Mouse (Mus musculus): ENCODE measurements around the gene Itgb2. TPM values are rescaled to one million over a fixed set of nuclear protein-coding genes. Genes with fewer than 3 reads are reported as not detected.

Itgb2 gene
- polyA plus RNA-seq, 1 experiment from 2014 or later: 8.7 TPM

DNA sequence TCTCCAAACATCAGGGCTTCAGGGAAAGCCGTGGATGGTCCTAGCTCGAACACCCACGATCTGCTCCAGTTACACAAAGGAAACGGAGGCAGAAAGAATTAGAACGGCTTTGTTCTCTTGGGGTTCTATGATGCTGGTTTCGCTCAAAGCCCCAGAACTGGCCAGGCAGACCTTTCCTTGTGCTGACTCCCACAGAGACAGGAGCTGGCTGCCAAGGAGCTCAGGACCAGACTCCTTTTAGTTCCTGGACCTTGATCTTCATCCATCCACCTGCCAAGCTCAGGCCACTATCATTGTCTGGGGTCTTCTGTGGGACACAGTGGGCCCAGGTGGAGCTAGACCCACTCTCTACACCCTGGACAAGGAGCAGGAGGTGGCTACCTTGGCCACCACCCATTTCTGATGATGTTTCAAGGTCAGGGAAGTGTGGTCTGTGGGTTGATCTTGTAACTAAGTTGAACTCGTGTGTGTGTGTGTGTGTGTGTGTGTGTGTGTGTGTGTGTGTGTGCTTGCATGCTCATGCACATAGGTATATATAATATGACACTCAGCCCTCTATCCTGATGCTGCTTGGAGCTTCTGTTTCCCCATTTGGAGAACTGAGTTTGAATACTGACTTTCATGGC is 9.4 kb downstream of the Itgb2 start:
- Histone ChIP-seq H3K4me3 (ENCODE audit: low read length) (no peak overlapping the region), H3K9ac (ENCODE audit: low read length) (no peak overlapping the region)
- no peak for ATAC-seq (replicated peaks; ENCODE audit: extremely low read depth, insufficient read depth, low FRiP score)

GRCm38 (mm10) chr10:77540576-77541102 is 10.6 kb downstream of the Itgb2 start:
- no peaks in the 10 kb centered on the region for H3K36me3 ChIP-seq (ENCODE audit: control insufficient read depth, insufficient read depth)
- 78% methylated on average over 4 of the region's 4 CpGs for WGBS
- no peak for ATAC-seq (replicated peaks; ENCODE audit: extremely low read depth, insufficient read depth, low FRiP score)

More for the DNA sequence above, 9.4 kb downstream of the Itgb2 start:
- H3K9me3 ChIP-seq (replicated peaks; ENCODE audit: control insufficient read depth, low read length): no peaks in the 10 kb centered on the region
- H3K27ac ChIP-seq (ENCODE audit: low read length): no peak overlapping the region
- 50% methylated on average over 7 of the region's 7 CpGs for WGBS
- no peak overlapping the region for H3K4me2 ChIP-seq (ENCODE audit: low read depth, low read length)
- H3K36me3 ChIP-seq (ENCODE audit: control insufficient read depth, insufficient read depth): no peaks in the 10 kb centered on the region
- H3K4me1 ChIP-seq (ENCODE audit: control insufficient read depth, insufficient read depth, low read length): peaks cover 6% of the 10 kb centered on the region
- no peaks in the 10 kb centered on the region for H3K27me3 ChIP-seq (ENCODE audit: control insufficient read depth, insufficient read depth, low read length)

GRCm38 (mm10) chr10:77541864-77542666 is 12.0 kb downstream of the Itgb2 start:
- ATAC-seq (replicated peaks; ENCODE audit: extremely low read depth, insufficient read depth, low FRiP score): no peak

More at GRCm38 (mm10) chr10:77540576-77541102, 10.6 kb downstream of the Itgb2 start:
- H3K27ac ChIP-seq (ENCODE audit: low read length): no peak overlapping the region
- H3K4me1 ChIP-seq (ENCODE audit: control insufficient read depth, insufficient read depth, low read length): peaks cover 6% of the 10 kb centered on the region
- no peak overlapping the region for H3K9ac ChIP-seq (ENCODE audit: low read length)
- H3K27me3 ChIP-seq (ENCODE audit: control insufficient read depth, insufficient read depth, low read length): no peaks in the 10 kb centered on the region
- H3K9me3 ChIP-seq (replicated peaks; ENCODE audit: control insufficient read depth, low read length): no peaks in the 10 kb centered on the region
- H3K4me2 ChIP-seq (ENCODE audit: low read depth, low read length): no peak overlapping the region
- no peak overlapping the region for H3K4me3 ChIP-seq (ENCODE audit: low read length)

DNA sequence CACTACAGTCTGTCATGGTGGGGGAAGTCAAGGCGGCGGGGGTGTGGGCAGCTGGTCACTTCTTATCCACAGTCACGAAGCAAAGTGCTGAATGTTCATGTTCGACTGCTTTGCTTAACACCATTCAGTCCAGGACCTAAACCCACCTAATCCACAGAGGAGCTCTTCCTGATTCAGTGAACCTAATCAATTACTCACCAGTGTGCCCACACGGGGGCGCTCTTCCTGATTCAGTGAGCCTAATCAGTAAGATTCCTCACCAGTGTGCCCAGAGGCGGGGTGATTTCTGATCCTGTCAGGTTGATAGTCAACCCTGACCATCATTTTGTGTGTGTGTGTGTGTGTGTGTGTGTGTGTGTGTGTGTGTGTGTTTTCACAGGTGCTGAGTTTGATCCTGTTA is 13.2 kb downstream of the Itgb2 start:
- Histone ChIP-seq H3K9ac (ENCODE audit: low read length) (no peak overlapping the region), H3K27ac (ENCODE audit: low read length) (no peak overlapping the region), H3K9me3 (replicated peaks; ENCODE audit: control insufficient read depth, low read length) (no peaks in the 10 kb centered on the region), H3K4me2 (ENCODE audit: low read depth, low read length) (no peak overlapping the region), H3K36me3 (ENCODE audit: control insufficient read depth, insufficient read depth) (no peaks in the 10 kb centered on the region), H3K27me3 (ENCODE audit: control insufficient read depth, insufficient read depth, low read length) (no peaks in the 10 kb centered on the region), H3K4me3 (ENCODE audit: low read length) (no peak overlapping the region), H3K4me1 (ENCODE audit: control insufficient read depth, insufficient read depth, low read length) (peaks cover 6% of the 10 kb centered on the region)
- WGBS: 52% methylated on average over 7 of the region's 7 CpGs
- ATAC-seq (replicated peaks; ENCODE audit: extremely low read depth, insufficient read depth, low FRiP score): no peak

More at GRCm38 (mm10) chr10:77541864-77542666, 12.0 kb downstream of the Itgb2 start:
- Histone ChIP-seq H3K9me3 (replicated peaks; ENCODE audit: control insufficient read depth, low read length) (no peaks in the 10 kb centered on the region), H3K4me3 (ENCODE audit: low read length) (no peak overlapping the region), H3K4me1 (ENCODE audit: control insufficient read depth, insufficient read depth, low read length) (peaks cover 6% of the 10 kb centered on the region), H3K4me2 (ENCODE audit: low read depth, low read length) (no peak overlapping the region), H3K9ac (ENCODE audit: low read length) (no peak overlapping the region), H3K36me3 (ENCODE audit: control insufficient read depth, insufficient read depth) (no peaks in the 10 kb centered on the region), H3K27ac (ENCODE audit: low read length) (no peak overlapping the region), H3K27me3 (ENCODE audit: control insufficient read depth, insufficient read depth, low read length) (no peaks in the 10 kb centered on the region)
- 65% methylated on average over 10 of the region's 10 CpGs for WGBS

- no peaks in the 10 kb centered on the region for H3K36me3 ChIP-seq (ENCODE audit: control insufficient read depth, insufficient read depth)
- no peak overlapping the region for H3K9ac ChIP-seq (ENCODE audit: low read length)
- ATAC-seq (replicated peaks; ENCODE audit: extremely low read depth, insufficient read depth, low FRiP score): no peak
- H3K27ac ChIP-seq (ENCODE audit: low read length): no peak overlapping the region
- no peaks in the 10 kb centered on the region for H3K9me3 ChIP-seq (replicated peaks; ENCODE audit: control insufficient read depth, low read length)
- H3K4me2 ChIP-seq (ENCODE audit: low read depth, low read length): no peak overlapping the region
- WGBS: 70% methylated on average over 5 of the region's 5 CpGs
- no peaks in the 10 kb centered on the region for H3K27me3 ChIP-seq (ENCODE audit: control insufficient read depth, insufficient read depth, low read length)
- H3K4me1 ChIP-seq (ENCODE audit: control insufficient read depth, insufficient read depth, low read length): no peaks in the 10 kb centered on the region
- no peak overlapping the region for H3K4me3 ChIP-seq (ENCODE audit: low read length)
These were observed 14.9 kb downstream of the Itgb2 start for GRCm38 (mm10) chr10:77544916-77545315.

GRCm38 (mm10) chr10:77548576-77548975 is 18.5 kb downstream of the Itgb2 start:
- Histone ChIP-seq H3K9ac (ENCODE audit: low read length) (no peak overlapping the region), H3K4me1 (ENCODE audit: control insufficient read depth, insufficient read depth, low read length) (no peaks in the 10 kb centered on the region), H3K36me3 (ENCODE audit: control insufficient read depth, insufficient read depth) (no peaks in the 10 kb centered on the region), H3K9me3 (replicated peaks; ENCODE audit: control insufficient read depth, low read length) (no peaks in the 10 kb centered on the region), H3K27ac (ENCODE audit: low read length) (no peak overlapping the region), H3K4me2 (ENCODE audit: low read depth, low read length) (no peak overlapping the region), H3K4me3 (ENCODE audit: low read length) (no peak overlapping the region), H3K27me3 (ENCODE audit: control insufficient read depth, insufficient read depth, low read length) (no peaks in the 10 kb centered on the region)
- no peak for ATAC-seq (replicated peaks; ENCODE audit: extremely low read depth, insufficient read depth, low FRiP score)
- 75% methylated on average over 10 of the region's 10 CpGs for WGBS

- 68% methylated on average over 11 of the region's 11 CpGs for WGBS
- Histone ChIP-seq H3K27me3 (ENCODE audit: control insufficient read depth, insufficient read depth, low read length) (no peaks in the 10 kb centered on the region), H3K27ac (ENCODE audit: low read length) (no peak overlapping the region), H3K36me3 (ENCODE audit: control insufficient read depth, insufficient read depth) (no peaks in the 10 kb centered on the region), H3K4me1 (ENCODE audit: control insufficient read depth, insufficient read depth, low read length) (no peaks in the 10 kb centered on the region), H3K4me3 (ENCODE audit: low read length) (no peak overlapping the region), H3K4me2 (ENCODE audit: low read depth, low read length) (no peak overlapping the region), H3K9ac (ENCODE audit: low read length) (no peak overlapping the region), H3K9me3 (replicated peaks; ENCODE audit: control insufficient read depth, low read length) (no peaks in the 10 kb centered on the region)
- no peak for ATAC-seq (replicated peaks; ENCODE audit: extremely low read depth, insufficient read depth, low FRiP score)
These were observed 20.8 kb downstream of the Itgb2 start for GRCm38 (mm10) chr10:77550874-77551273.

GRCm38 (mm10) chr10:77552162-77552561 is 22.1 kb downstream of the Itgb2 start:
- Histone ChIP-seq H3K9ac (ENCODE audit: low read length) (no peak overlapping the region), H3K4me1 (ENCODE audit: control insufficient read depth, insufficient read depth, low read length) (no peaks in the 10 kb centered on the region), H3K4me2 (ENCODE audit: low read depth, low read length) (no peak overlapping the region), H3K27ac (ENCODE audit: low read length) (no peak overlapping the region), H3K4me3 (ENCODE audit: low read length) (no peak overlapping the region), H3K36me3 (ENCODE audit: control insufficient read depth, insufficient read depth) (no peaks in the 10 kb centered on the region), H3K27me3 (ENCODE audit: control insufficient read depth, insufficient read depth, low read length) (no peaks in the 10 kb centered on the region), H3K9me3 (replicated peaks; ENCODE audit: control insufficient read depth, low read length) (no peaks in the 10 kb centered on the region)
- no peak for ATAC-seq (replicated peaks; ENCODE audit: extremely low read depth, insufficient read depth, low FRiP score)
- WGBS: 80% methylated on average over 5 of the region's 5 CpGs

DNA sequence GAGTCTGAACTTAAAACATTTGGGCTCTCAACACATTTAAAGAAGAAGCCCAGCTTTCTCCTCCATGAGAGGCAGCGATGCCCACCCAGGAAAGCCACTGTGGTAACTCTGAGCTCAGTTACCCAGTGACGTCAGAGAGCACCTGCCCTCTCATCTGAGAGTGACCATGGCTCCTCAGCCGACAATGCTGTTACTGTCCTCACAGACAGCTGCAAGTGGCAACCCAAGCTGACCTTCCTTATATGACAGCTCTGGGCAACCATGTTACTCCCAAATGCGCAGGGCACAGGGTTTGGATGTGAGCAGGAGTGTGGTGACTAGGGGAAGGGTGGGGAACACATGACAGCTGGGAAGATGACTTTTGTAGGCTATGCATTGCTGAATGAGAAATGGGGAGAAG is 23.2 kb downstream of the Itgb2 start:
- Histone ChIP-seq H3K27ac (ENCODE audit: low read length) (no peak overlapping the region), H3K36me3 (ENCODE audit: control insufficient read depth, insufficient read depth) (no peaks in the 10 kb centered on the region), H3K27me3 (ENCODE audit: control insufficient read depth, insufficient read depth, low read length) (no peaks in the 10 kb centered on the region), H3K9ac (ENCODE audit: low read length) (no peak overlapping the region), H3K4me2 (ENCODE audit: low read depth, low read length) (no peak overlapping the region), H3K4me3 (ENCODE audit: low read length) (no peak overlapping the region), H3K4me1 (ENCODE audit: control insufficient read depth, insufficient read depth, low read length) (no peaks in the 10 kb centered on the region), H3K9me3 (replicated peaks; ENCODE audit: control insufficient read depth, low read length) (no peaks in the 10 kb centered on the region)
- ATAC-seq (replicated peaks; ENCODE audit: extremely low read depth, insufficient read depth, low FRiP score): no peak
- 74% methylated on average over 4 of the region's 4 CpGs for WGBS

Data from heart, embryonic 16.5 days (tissue).